Mouse (Mus musculus) brain, embryonic 14.5 days (tissue): Measurements from ENCODE around the gene Pcsk2.

ENCODE experiments used
- CTCF ChIP-seq: fragments of 200-500 bp; IDR thresholded peaks from 2 replicates; pipeline ENCODE4 v1.5.1; 2012; ENCODE audit warnings: inconsistent platforms, mild to moderate bottlenecking, moderate library complexity, borderline replicate concordance; ENCODE audit not compliant: insufficient read depth, insufficient read length; ENCODE audit errors: extremely low read depth
- POLR2A ChIP-seq: fragments of 200-500 bp; IDR thresholded peaks from 2 replicates; pipeline ENCODE4 v1.6.1; 2012; ENCODE audit warnings: mild to moderate bottlenecking, inconsistent platforms, borderline replicate concordance; ENCODE audit not compliant: poor library complexity, insufficient read depth, insufficient read length, severe bottlenecking; ENCODE audit errors: extremely low read depth

DNA sequence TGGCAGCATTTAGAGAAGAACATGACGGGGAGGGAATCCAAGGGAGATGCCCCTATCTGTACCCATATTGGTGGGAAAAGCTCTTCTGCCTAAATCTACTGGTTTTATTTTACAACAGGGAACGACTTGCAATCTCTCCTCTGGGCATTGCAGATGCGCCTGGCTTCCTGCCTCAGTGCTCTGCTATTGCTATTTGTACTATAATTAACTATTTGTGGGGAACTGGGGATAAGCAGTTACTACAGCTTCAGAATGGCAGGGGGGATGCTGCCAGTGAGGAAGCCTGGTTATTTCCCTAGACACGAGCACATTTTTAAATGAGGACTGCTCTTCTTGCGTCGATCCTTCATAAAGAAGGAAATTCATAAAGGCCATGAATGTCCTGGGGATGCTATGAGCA is 39.4 kb downstream of the Pcsk2 start:
- TF ChIP-seq CTCF (no peak), POLR2A (no peak)
